ENCODE assay signal across 8 mouse cellular contexts in the genomic region with DNA sequence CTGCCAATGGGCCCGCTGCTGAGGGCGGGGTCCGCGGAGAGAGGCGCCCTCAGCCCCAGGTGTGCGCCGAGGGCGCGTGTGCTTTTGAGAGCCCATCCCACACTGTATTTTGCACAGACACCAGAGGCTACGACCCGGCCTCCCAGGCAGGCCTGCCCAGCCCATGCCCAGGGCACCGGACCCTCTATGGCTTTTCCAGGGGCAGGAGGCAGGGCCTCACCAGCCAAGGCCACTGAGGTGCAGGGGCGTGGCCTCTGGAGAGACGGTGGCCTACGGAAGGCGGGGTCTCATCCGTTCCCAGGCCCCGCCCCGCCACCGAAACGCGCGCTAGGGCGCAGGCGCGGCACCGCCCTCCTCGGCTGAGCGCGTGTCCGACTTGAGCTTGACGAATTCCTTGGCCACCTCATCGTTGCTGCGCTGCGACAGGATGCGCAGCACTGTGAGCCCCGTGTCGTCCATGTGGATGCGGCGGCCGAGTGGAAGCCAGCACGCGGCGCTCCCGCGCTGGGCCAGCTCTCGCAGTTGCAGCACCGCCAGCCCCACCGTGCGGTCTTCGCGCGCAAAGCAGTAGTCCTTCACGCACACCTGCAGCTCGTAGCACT. TPM values are rescaled to one million over a fixed set of nuclear protein-coding genes. Genes with fewer than 3 reads are reported as not detected.
DNase-seq lines count a peak whose midpoint lies in the region; ATAC-seq lines count a peak whose summit lies in the region.

No protein-coding gene starts in this region.

- H3K9me3 ChIP-seq in forebrain, embryonic 16.5 days (ENCODE audit: control insufficient read depth, low read length) = no peaks in the 10 kb centered on the region
- H3K9me3 ChIP-seq in lung, embryonic 15.5 days = no peaks in the 10 kb centered on the region

- peak; percentile 82 for ATAC-seq in forebrain, embryonic 16.5 days
- peak; percentile 83 for ATAC-seq in lung, embryonic 15.5 days (ENCODE audit: borderline replicate concordance, extremely low read depth, low FRiP score, low TSS enrichment)

- H3K4me1 ChIP-seq in forebrain, embryonic 16.5 days (replicated peaks; ENCODE audit: control insufficient read depth, insufficient read depth, low read length) = peaks cover 13% of the 10 kb centered on the region
- peaks cover 32% of the 10 kb centered on the region for H3K4me1 ChIP-seq in lung, embryonic 15.5 days

- 0% methylated on average over 55 of the region's 55 CpGs for WGBS in forebrain, embryonic 16.5 days
- WGBS in lung, embryonic 15.5 days = under 1% methylated on average over 55 of the region's 55 CpGs

- peak overlapping the region; percentile 81 for H3K4me2 ChIP-seq in forebrain, embryonic 16.5 days (ENCODE audit: low read length)
- peak overlapping the region; percentile 97 for H3K4me2 ChIP-seq in lung, embryonic 15.5 days

- H3K27ac ChIP-seq in forebrain, embryonic 16.5 days (ENCODE audit: low read length) = peak overlapping the region; percentile 49
- peak overlapping the region; percentile 72 for H3K27ac ChIP-seq in lung, embryonic 15.5 days

- H3K27me3 ChIP-seq in forebrain, embryonic 16.5 days (replicated peaks; ENCODE audit: control insufficient read depth, insufficient read depth, low read length) = peaks cover 8% of the 10 kb centered on the region
- peaks cover 25% of the 10 kb centered on the region for H3K27me3 ChIP-seq in lung, embryonic 15.5 days

- peak; percentile 96 for DNase-seq in ES-CJ7 (ENCODE audit: low read depth, low spot score)
- peak; percentile 80 to 88 for DNase-seq in cerebellum, adult 18-20 months
- DNase-seq in heart, postnatal 4 days = peak; percentile 94
- DNase-seq in layer of hippocampus, adult 8-10 months (ENCODE audit: low spot score in 2 of 2) = peak; percentile 87 to 90
- DNase-seq in ovary, adult 18-20 months (ENCODE audit: low spot score) = peak; percentile 88
- DNase-seq in thymus, postnatal 0 days (ENCODE audit: low spot score) = peak; percentile 92

- peak overlapping the region; percentile 53 for H3K4me3 ChIP-seq in forebrain, embryonic 16.5 days (replicated peaks; ENCODE audit: low read length)
- peak overlapping the region; percentile 58 for H3K4me3 ChIP-seq in lung, embryonic 15.5 days

- peak overlapping the region; percentile 67 for H3K9ac ChIP-seq in forebrain, embryonic 16.5 days (replicated peaks; ENCODE audit: low read depth, low read length)
- H3K9ac ChIP-seq in lung, embryonic 15.5 days = peak overlapping the region; percentile 60

- H3K36me3 ChIP-seq in forebrain, embryonic 16.5 days (ENCODE audit: control insufficient read depth, insufficient read depth) = no peaks in the 10 kb centered on the region
- peaks cover 3% of the 10 kb centered on the region; the same call in 1 of the 2 replicates for H3K36me3 ChIP-seq in lung, embryonic 15.5 days

RNA-seq across cellular contexts. Expression of gene Colgalt1, which starts 18.4 kb away (rescaled TPM):
- polyA plus RNA-seq in forebrain, embryonic 16.5 days (2015; fragmentation: Nextera tagmentation; extraction: Ambion mirVana) = 60.4 and 63.6 TPM in 2 replicates
- total RNA-seq in heart, postnatal 4 days (2021) = 10 to 100 TPM; 48.0 to 50.3 TPM
- total RNA-seq in layer of hippocampus, adult 8-10 months (2022) = 10 to 100 TPM; 53.2 to 59.7 (median 53.8) TPM
- polyA plus RNA-seq in lung, embryonic 15.5 days (2015; fragmentation: Nextera tagmentation; extraction: Ambion mirVana) = 77.9 and 79.3 TPM in 2 replicates
- 37.9 and 38.9 TPM in 2 replicates for polyA plus RNA-seq in thymus, postnatal 0 days (2015; fragmentation: Nextera tagmentation; extraction: Ambion mirVana)

RNA-seq across cellular contexts. Expression of gene Fam129c, which starts 31.7 kb away (rescaled TPM):
- 6.2 and 8.4 TPM in 2 replicates for polyA plus RNA-seq in forebrain, embryonic 16.5 days (2015; fragmentation: Nextera tagmentation; extraction: Ambion mirVana)
- total RNA-seq in heart, postnatal 4 days (2021) = 1 to 10 TPM; 1.3 to 2.3 TPM
- total RNA-seq in layer of hippocampus, adult 8-10 months (2022) = 1 to 10 TPM; 2.0 to 4.6 (median 3.5) TPM
- 3.1 and 3.4 TPM in 2 replicates for polyA plus RNA-seq in lung, embryonic 15.5 days (2015; fragmentation: Nextera tagmentation; extraction: Ambion mirVana)
- 9.4 and 11.2 TPM in 2 replicates for polyA plus RNA-seq in thymus, postnatal 0 days (2015; fragmentation: Nextera tagmentation; extraction: Ambion mirVana)

RNA-seq across cellular contexts. Expression of gene Pgls, which starts 37.2 kb away (rescaled TPM):
- polyA plus RNA-seq in forebrain, embryonic 16.5 days (2015; fragmentation: Nextera tagmentation; extraction: Ambion mirVana) = 167 and 189 TPM in 2 replicates
- total RNA-seq in heart, postnatal 4 days (2021) = 10 to 100 TPM; 92.0 to 95.5 TPM
- total RNA-seq in layer of hippocampus, adult 8-10 months (2022) = 10 to 100 TPM; 29.1 to 38.5 (median 33.6) TPM
- polyA plus RNA-seq in lung, embryonic 15.5 days (2015; fragmentation: Nextera tagmentation; extraction: Ambion mirVana) = 228 and 230 TPM in 2 replicates
- 340 and 346 TPM in 2 replicates for polyA plus RNA-seq in thymus, postnatal 0 days (2015; fragmentation: Nextera tagmentation; extraction: Ambion mirVana)

RNA-seq across cellular contexts. Expression of gene Unc13a, which starts 42.4 kb away (rescaled TPM):
- 23.1 and 33.6 TPM in 2 replicates for polyA plus RNA-seq in forebrain, embryonic 16.5 days (2015; fragmentation: Nextera tagmentation; extraction: Ambion mirVana)
- 1 to 10 TPM; 1.3 to 1.4 TPM for total RNA-seq in heart, postnatal 4 days (2021)
- 100 to 1,000 TPM; 219 to 265 (median 239) TPM for total RNA-seq in layer of hippocampus, adult 8-10 months (2022)
- polyA plus RNA-seq in lung, embryonic 15.5 days (2015; fragmentation: Nextera tagmentation; extraction: Ambion mirVana) = 0.66 and 0.81 TPM in 2 replicates
- 0.58 and 0.68 TPM in 2 replicates for polyA plus RNA-seq in thymus, postnatal 0 days (2015; fragmentation: Nextera tagmentation; extraction: Ambion mirVana)

RNA-seq across cellular contexts. Expression of gene Jak3, which starts 46.9 kb away (rescaled TPM):
- 3.4 and 4.1 TPM in 2 replicates for polyA plus RNA-seq in forebrain, embryonic 16.5 days (2015; fragmentation: Nextera tagmentation; extraction: Ambion mirVana)
- 10 to 100 TPM; 15.8 TPM for total RNA-seq in heart, postnatal 4 days (2021)
- 10 to 100 TPM in 1 of 4 experiments, 1 to 10 TPM in 3; 4.6 to 10.5 (median 7.9) TPM for total RNA-seq in layer of hippocampus, adult 8-10 months (2022)
- polyA plus RNA-seq in lung, embryonic 15.5 days (2015; fragmentation: Nextera tagmentation; extraction: Ambion mirVana) = 9.9 TPM in 2 replicates
- polyA plus RNA-seq in thymus, postnatal 0 days (2015; fragmentation: Nextera tagmentation; extraction: Ambion mirVana) = 17.0 and 20.3 TPM in 2 replicates

Comparison
In these comparisons a context has a peak if more than half of its experiments do, and no peak if none do; other contexts are left out.
1. Peak in every context shown above with its lines: DNase-seq, ATAC-seq, H3K4me3 ChIP-seq and H3K27ac ChIP-seq.